Mouse (Mus musculus) lung, postnatal 14 days (tissue): ENCODE data around the gene 2310033P09Rik.

Experiments used
- DNase-seq: peaks from one replicate; pipeline ENCODE4 v3.0.0; 2021

The 2310033P09Rik gene

DNA sequence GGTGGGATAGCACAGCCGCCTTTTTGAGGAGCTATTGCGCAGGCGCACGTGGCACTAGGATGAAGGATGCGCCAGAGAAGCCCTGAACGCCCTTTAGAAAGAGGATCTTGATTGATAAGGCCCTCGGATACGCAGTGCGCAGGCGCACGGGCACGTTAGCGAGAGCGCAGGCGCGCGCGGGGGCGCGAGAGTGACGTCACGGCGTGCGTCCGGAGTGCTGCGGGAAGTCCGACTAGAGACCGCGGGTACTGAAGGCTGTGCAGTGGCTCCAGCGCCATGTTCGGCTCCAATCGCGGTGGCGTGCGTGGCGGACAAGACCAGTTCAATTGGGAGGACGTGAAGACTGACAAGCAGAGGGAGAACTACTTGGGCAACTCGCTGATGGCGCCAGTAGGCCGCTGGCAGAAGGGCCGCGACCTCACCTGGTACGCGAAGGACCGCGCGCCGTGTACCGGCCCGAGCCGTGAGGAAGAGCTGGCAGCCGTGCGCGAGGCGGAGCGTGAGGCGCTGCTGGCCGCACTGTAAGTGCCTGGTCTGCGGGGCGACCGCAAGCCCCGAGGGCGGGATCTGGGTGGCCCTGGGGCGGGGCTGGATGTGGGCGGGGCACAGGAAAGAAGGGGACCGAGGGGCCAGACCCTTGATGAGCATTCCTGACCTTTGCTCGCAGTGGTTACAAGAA, at the start of gene 2310033P09Rik:
Gene 2310033P09Rik (plus strand): TSS at position 169 of the 679 bp plus-strand sequence.
- peak; percentile 93 for DNase-seq

DNA sequence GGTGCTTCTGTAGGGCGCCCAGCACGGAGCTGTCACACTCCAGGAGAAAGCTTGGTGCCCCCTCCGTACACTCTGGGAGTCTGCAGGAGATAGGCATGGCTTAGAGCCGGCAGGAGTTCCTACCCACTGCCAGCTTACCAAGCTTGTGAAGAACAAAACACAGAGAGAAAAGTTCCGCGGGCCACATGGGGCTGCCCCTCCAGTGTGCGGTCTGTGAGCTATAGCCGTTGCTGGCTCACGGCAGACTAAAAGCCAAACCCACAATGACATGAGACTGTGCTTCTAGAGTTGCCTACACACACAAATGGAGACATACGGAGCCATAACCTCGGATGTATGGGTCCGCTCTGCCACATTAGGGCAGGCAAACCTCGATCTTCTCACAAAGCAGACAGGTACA, 49.0 kb upstream of the 2310033P09Rik start:
- DNase-seq = no peak

DNA sequence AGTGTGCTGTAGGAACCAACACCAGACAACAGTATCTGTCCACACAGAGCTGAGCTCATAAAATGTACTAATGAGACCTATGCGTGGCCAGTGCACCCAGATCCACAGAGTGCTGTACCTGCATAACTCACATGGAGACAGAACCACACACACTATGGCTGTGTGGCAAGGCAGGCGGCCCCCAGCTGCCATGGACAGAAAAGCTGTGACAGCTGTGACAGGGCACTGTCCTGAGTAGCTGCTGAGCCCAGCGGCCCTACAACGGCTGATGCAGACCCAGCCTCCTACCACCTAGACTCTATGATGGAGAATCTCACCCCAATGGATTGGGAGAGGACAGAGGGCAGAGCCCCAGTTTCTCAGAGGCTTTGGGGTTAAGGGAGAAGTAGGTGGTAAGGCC, 48.6 kb upstream of the 2310033P09Rik start:
- no peak for DNase-seq

DNA sequence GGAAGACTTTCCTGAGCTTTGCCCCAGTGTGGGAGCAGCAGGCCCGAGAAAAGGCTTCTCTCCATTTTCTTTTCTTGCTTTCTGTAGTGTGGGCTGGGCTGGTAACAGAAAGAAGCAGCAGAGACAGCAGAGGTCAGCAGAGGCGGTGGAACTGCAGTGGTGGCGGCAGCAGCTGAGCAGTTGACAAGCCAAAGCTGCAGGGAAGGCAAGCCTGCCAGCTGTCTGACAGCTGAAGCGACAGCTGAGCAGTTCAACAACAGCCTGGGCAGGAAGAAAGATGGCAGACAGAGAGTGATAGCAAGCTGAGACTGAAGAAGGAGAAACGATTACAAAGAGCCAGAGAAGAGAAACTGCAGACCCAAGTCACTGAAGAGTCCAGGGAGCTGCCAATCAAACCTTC, 46.7 kb upstream of the 2310033P09Rik start:
- DNase-seq = peak; percentile 43

DNA sequence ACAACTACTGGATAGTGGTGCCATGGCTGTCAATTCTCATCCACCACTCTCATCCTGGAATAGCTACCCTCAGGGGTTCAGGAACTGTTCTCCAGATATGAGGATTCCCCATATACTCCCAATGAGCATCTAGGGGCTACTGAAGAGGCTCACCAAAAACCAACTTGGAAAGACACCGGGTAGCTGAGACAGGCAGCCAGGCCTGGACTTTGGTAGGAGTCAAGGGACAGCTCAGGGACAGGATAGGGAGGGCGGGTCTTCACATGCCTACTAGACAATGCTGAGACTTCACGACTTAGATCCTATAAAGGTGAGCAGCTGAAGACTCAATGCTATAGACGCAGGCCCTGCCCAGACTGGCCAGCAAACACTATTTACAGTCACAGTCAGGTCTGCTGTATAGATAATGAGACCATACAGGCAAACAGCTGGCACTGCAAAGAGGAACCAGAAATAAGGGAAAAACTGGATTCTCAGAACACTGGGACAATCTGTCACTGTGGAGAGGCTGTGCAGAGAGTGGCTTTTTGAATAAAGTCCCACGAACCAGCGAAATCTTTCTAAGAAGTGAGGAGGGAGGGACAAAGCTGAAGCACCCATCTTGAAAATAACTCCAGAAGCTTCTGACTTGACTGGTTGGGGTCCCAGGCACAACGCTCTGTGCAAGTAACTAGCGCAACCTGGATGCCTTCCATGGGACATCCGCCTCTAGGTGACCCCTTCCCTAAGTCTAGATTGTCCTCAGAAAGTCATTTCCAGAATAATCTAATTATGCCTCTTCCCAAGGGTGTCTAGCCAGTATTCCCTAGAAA, 45.5 kb upstream of the 2310033P09Rik start:
- DNase-seq = no peak

DNA sequence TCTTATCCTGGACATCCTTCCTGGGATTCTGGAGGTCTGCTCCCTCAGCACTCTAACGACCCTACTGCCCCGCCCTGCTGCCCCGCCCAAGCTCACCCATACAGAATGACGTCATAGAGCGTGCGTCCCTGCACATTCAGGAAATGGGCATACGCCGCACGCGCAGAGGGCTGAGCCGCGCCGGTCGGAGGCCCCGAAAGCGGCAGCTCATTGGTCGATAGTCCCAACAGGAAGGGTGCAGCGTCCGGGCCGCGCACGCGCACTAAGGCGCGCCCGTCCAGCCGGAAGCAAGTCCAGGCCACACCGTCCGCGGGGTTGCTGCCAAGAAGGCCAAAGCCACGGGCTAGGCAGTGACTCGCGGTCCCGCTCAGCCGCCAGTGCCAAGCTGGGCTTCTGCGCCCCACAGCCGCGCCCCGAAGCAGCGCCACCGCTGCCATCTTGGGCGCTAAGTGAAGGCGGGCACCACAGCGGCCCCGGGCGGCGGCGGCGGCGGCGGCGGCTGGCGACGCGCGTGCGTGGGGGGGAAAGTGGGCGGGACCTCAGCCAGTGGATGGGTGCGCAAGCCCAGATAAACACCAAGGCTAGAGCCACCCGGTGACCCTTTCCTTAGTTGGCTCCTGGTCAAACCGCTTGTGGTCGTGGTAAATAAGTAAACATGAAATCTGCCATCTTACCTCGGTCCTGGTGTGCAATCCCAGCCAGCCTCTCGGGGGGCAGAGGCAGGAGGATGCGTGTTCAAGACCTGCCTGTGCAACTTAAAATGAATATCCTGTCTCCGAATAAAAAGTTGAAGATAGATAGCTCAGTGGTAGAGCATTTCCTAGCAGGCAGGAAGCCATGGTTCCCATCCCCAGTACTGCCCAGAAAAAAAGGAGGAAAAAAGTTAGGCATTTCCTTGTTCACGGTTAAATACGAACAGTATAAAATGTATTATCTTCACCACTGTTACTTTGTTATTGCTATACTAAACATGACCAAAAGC, 44.6 kb upstream of the 2310033P09Rik start, which contains the start of gene Iba57:
Gene Iba57 (minus strand): TSS at position 485 of the 982 bp plus-strand sequence.
- DNase-seq = peak; percentile 97

DNA sequence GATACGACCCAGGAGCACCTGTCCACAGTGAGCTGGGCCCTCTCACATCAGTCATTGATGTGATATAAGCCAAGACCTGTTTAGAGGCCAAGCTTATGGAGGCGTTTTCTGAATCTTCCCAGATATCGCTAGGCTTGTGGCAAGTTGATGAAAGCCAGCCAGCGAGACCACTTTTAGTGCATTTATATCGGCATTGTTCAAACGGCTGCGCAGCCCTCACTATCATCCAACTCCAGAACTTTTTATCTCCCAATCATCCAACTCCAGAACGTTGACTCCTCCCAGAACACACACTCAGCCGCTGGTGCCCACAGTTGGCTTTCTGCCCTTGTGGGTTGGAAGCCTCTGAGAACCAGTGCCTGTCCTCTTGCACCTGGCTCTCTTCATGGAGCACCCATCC, 43.7 kb upstream of the 2310033P09Rik start:
- no peak for DNase-seq

DNA sequence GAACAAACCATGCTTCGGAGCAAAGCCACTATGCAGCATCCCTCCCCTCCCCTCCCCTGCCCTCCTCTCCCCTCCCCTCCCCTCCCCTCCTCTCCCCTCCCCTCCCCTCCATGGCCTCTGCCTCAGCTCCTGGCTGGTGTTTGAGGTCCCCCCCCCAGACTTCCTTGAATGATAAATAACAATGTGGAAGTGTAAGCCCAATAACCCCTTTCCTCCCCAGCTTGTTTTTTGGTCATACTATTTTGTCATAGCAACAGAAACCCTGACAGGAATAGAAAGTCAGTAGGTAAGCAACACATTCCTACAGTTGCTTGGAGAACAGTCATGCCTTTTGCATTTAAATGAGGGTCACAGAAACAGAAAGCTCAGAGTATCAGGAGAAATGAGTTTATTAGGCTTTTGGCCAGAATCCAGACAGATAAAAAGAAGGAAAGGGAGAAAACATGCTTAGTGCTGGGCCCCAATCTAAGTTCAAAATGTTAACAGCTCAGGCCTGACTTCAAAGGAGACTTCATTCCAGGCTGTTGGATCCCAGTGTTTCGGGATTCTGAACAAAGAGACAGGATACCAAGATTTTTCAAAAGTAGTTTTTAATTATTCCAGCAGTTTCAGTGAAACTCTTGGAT, 42.4 kb upstream of the 2310033P09Rik start:
- DNase-seq = no peak

DNA sequence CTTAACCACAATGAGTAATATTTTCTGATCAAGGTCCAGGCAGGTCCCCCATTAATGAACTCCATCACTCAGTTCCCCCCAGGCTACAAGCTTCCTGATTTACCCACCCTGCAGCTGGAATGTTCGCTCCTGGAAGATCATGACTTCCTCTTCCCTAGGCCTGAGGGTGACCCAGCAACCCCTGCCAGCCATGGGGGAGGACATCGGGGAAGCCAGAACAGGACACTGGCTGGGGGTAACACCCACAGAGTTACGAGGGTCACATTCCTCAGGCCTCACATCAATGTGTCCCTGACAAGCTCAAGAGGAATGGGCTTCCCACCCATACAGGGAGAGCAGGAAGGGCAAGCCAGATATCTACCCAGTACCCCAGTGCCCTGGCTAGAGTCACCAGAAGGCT, 38.3 kb upstream of the 2310033P09Rik start:
- DNase-seq = no peak

DNA sequence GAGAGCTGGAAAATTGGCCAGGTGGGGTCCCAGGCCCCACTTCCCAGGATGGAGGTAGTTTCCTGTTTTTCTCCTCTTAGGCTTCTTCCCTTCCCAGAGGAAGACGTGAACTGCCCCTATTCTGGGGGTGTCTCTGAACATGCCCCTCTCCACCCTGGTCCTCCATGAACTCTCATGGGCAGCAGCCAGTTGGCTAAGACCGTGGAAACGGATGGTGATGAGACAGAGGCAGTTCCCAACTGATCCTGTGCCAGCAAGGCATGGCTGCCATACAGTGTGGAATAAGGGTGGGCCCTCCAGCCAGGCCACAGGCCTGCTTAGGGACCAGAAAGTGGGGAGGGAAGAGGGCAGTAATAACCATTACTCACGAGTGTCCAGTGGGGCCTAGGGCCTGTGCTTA, 37.6 kb upstream of the 2310033P09Rik start:
- DNase-seq = no peak

DNA sequence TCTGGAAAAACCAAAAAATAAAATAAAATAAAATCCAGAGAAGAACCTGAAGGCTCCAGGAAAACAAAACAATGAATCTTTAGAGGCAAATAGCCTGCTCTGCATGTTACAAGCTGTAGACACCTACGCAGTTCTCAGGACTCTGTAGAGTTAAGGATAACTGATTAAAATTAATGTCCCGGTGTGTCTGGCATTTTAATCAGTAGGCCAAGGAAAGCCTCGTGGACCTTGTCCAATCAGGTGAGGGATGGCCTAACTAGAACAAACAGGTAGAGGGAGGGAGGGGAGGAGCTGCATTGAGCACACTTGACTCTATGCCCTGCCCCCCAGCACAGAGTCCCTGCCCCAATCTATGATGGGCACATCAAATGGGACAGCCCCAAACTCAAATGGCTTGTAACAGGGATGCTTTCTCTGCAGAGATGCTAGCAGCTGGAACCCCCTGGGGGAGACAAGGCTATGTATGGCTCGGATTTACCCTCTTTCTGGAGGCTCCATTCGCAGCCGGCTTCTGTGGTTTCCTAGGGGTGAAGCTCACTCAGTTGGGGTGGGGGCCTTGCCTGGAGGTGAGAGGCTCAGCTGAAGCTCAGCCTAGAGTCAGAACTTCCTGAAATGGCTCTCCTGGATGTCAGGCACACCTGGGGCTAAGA, 33.8 kb upstream of the 2310033P09Rik start:
- DNase-seq = no peak

DNA sequence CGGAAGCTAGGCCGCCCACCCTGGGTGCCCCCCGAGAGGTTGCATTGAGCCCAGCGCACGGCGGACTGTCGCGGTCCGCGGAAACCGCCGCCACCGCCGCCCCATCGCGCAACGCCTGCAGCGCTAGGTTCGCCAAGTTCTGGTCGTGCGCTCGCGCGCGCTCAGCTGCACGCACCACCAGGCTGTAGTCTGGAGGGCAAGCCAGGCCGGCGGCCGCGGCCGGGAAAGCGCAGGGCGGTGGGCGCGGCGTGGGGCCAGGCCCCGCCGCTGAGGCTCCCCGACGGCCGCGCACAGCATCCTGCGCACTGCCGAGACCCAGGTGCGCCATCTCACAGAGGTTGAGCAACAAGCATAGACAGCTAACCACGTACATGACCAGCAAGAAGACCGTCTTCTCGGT, 31.6 kb upstream of the 2310033P09Rik start:
- DNase-seq = no peak

DNA sequence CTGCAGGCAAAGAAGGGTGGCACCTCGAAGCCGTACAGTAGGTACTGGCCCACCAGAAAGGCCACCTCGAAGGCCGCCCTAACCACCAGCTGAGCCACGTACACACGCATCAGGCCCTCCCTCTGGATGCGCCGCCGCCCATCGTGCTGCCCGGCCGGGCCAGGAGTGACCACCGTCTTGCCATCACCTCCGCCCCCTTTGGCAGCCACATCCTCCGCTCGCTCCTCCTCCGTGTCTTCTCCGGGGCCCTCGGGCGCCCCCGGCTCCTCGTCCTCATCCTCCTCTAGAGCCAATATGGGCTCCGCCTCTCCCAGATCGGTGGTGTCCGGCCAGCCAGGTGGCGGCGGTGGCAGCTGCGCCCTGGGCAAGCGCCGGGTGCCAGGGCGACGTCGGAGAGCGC, 31.2 kb upstream of the 2310033P09Rik start:
- DNase-seq = no peak

DNA sequence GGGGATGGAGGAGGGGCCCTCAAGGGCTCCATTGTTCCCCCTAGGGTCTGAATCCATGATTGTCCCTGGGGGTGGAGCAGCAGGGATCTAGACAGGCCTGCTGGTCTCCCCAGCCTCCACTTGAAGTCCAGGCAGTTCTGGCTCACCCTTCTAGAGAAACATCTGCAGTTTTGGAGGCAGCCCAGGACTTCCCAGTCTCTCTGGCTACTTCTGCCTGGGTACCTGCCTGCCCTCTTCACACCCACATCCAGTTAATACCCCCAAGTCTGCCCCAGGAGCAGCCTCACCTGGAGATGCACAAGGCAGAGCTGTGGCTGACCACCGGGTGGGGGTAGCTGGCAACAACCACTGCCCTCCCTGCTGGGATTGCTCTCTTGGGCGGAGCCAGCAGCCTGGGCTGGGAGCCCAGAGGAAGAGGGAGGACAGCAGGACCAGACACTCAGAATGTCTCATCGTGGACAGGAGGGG, 25.2 kb upstream of the 2310033P09Rik start, which contains the start of gene Gjc2:
Gene Gjc2 (minus strand): TSS at position 350 of the 468 bp plus-strand sequence.
- DNase-seq = peak; percentile 53

DNA sequence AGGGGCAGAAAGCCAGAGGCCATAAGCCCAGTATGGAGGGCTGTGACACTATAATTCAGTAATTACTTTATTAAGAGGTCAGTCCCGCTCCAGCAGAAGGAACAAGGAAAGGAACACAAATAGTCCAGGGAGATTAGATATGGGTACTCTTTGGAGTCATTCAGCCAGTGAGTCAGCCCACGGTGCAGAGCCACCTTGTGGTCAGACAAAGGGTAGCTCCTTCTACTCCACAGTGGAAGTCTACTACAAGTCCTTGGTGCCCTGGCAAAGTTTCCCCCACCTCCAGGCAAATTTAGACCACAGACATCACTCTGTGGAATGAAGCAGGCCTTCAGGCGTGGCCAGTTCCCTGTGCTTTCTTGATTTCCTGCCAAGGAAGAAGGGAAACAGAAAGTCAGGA, 24.3 kb upstream of the 2310033P09Rik start:
- DNase-seq = peak; percentile 70

DNA sequence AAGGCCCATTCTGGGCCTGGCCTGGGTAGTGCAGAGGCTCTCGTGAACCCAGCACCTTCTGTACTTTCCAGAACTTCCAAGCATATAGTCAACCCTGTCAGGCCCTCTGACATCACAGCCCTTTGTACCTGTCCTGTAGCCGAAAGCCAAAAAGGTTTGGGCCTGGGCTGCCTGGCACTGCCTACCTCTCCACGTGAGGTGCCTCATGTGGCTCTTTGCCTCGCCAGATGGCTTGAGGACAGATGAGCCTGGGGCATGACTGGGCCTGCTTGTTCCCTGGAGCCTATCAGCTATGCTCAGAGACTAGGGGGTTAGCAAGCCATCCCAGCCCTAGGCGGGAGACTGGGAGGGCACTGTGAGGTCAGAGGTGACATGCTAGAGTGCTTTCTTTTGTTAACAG, 22.6 kb upstream of the 2310033P09Rik start:
- DNase-seq = no peak

DNA sequence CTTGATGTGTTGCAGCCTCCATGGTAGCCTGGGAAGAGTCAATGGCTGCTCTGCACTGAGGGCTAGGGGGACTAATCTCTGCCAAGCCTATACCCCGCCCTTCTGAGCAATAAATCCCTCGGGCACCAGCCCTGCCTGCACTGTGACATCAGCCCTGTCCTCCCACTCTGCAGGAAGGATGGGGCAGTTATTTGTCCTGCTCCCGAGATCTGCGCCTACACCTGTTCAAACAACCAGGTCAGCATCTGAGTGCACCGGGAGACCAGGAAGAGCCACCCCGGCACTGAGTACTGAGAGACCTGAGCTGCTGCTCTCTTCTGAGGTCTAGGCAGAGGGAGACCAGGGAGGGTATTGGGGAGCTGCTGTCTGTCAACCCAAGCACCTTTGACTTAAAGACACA, 20.4 kb upstream of the 2310033P09Rik start:
- DNase-seq = no peak

DNA sequence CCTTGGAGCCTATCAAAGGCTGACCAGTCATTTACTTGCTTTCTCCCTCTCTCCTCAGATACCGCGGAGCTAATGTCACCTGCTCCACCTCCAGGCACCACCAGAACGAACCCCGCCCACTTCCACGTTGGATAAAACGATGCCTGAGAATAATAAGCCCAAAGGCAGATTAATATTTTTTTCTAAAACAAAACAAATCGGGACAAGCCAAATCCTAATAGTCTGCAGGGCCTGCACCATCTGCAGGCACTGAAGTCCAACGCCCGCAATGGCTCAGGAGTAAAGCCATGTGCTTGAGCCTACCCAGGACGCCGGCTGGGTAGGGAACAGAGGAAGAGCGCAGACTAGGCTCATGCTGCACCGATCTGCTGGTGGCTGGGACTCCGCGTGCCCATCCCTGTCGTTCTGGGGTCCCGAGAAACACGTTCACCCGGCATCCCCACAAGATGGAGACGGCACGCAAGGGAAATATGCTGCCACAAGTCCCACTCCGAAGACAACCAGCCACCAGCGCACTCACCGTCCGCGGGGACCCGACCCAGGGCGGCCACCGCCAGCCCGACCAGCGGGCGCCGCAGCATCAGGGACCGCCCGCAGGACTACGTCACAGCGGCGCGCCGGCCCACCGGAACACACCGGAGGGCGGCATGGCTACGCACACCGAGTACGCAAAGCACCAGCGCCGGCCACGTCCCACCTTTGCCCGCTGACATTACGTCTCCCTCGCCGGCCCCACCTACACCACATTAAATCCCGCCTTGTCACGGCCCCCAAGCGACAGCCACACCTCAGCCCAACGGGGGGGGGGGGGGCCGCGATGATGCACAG, 16.7 kb upstream of the 2310033P09Rik start:
- DNase-seq = peak; percentile 92

DNA sequence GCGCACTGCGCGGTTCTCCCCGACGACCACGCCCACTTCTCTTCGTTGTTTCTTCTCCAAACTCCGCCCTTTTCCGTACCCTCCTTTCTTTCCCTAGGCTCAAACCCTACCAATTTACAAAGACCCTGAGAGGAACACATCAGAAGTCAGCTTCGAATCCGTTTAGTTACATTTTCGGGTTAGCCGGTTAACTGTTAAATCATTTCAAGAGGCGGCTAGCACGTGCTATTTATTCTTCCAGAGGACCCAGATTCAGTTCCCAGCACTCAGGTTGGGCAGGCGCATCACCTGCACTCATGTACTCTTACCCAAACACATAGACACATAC, 16.1 kb upstream of the 2310033P09Rik start, which contains the start of gene Guk1:
Gene Guk1 (minus strand): TSS at position 154 of the 328 bp plus-strand sequence.
- no peak for DNase-seq

DNA sequence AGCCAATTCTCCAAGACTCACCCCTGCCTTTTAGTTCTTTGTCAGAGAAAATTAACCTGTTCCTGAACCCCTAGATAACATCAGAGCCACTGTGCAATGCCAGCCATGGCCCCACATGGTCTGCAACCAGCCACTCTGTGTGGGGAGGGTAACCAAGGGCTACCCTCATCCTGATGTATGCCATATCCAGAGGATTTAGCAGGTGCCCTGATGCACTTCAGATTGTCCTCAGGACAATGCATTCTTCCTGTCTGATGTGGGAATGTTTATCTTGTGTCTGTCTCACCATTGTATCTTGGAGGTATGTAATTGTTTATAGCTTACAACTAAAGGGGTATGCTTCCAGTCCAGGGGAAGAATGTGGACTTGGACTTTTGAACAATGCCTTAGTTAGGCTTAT, 11.9 kb upstream of the 2310033P09Rik start:
- no peak for DNase-seq
